Mouse (Mus musculus): Measurements from ENCODE around the gene Laptm4a. TPM values are rescaled to one million over a fixed set of nuclear protein-coding genes. Genes with fewer than 3 reads are reported as not detected.

Laptm4a gene
- total RNA-seq, 1 experiment: 238 TPM

GRCm38 (mm10) chr12:8878752-8879151 is 42.7 kb upstream of the Laptm4a start:
- TF ChIP-seq ZC3H11A (IDR thresholded peaks at IDR 0.05; ENCODE audit: borderline replicate concordance, low read depth, low read length): no peak
- no peak for TF ChIP-seq ZNF384 (IDR thresholded peaks at IDR 0.05; ENCODE audit: low read depth, low read length)
- no peak for TF ChIP-seq CHD2 (IDR thresholded peaks at IDR 0.05; ENCODE audit: low read depth, low read length)
- no peak for TF ChIP-seq HCFC1 (IDR thresholded peaks at IDR 0.05; ENCODE audit: borderline replicate concordance, insufficient read depth, low read length)
- no peak for TF ChIP-seq MAFK (IDR thresholded peaks at IDR 0.05; ENCODE audit: insufficient read depth, low read depth, low read length)
- Histone ChIP-seq H3K27ac (ENCODE audit: insufficient read depth, low read depth, low read length, poor library complexity, severe bottlenecking) (no peak overlapping the region), H3K9ac (ENCODE audit: insufficient read depth, low read depth, low read length, poor library complexity, severe bottlenecking) (no peak overlapping the region), H3K4me1 (ENCODE audit: control insufficient read depth in 2 of 2, insufficient read depth in 2 of 2, low read length in 2 of 2, poor library complexity in 1 of 2) (peaks cover 0 to 9% of the 10 kb centered on the region in 2 experiments; a peak in 1 of 4 replicates), H3K4me3 (ENCODE audit: insufficient read depth in 1 of 2, low read depth in 1 of 2, low read length in 2 of 2, poor library complexity in 1 of 2, severe bottlenecking in 1 of 2) (no peak overlapping the region), H3K36me3 (ENCODE audit: control insufficient read depth, insufficient read depth, low read length, poor library complexity, severe bottlenecking) (no peaks in the 10 kb centered on the region), H3K9me3 (ENCODE audit: control insufficient read depth, insufficient read depth, low read depth, low read length) (no peaks in the 10 kb centered on the region)
- no peak for DNase-seq (ENCODE audit: low read depth, low spot score)
- in situ Hi-C loops (cut with MboI; ENCODE audit: low sequenced_read_pairs in 2 of 2, unreplicated experiment in 2 of 2): no loop called here

GRCm38 (mm10) chr12:8879389-8879788 is 42.1 kb upstream of the Laptm4a start:
- no peak for DNase-seq (ENCODE audit: low read depth, low spot score)
- no peaks in the 10 kb centered on the region for H3K36me3 ChIP-seq (ENCODE audit: control insufficient read depth, insufficient read depth, low read length, poor library complexity, severe bottlenecking)
- H3K9ac ChIP-seq (ENCODE audit: insufficient read depth, low read depth, low read length, poor library complexity, severe bottlenecking): no peak overlapping the region
- H3K27ac ChIP-seq (ENCODE audit: insufficient read depth, low read depth, low read length, poor library complexity, severe bottlenecking): no peak overlapping the region
- in situ Hi-C loops (cut with MboI; ENCODE audit: low sequenced_read_pairs in 2 of 2, unreplicated experiment in 2 of 2): no loop called here
- H3K4me3 ChIP-seq (ENCODE audit: insufficient read depth in 1 of 2, low read depth in 1 of 2, low read length in 2 of 2, poor library complexity in 1 of 2, severe bottlenecking in 1 of 2): no peak overlapping the region
- H3K9me3 ChIP-seq (ENCODE audit: control insufficient read depth, insufficient read depth, low read depth, low read length): no peaks in the 10 kb centered on the region
- TF ChIP-seq ZNF384 (IDR thresholded peaks at IDR 0.05; ENCODE audit: low read depth, low read length) (no peak), CHD2 (IDR thresholded peaks at IDR 0.05; ENCODE audit: low read depth, low read length) (no peak), ZC3H11A (IDR thresholded peaks at IDR 0.05; ENCODE audit: borderline replicate concordance, low read depth, low read length) (no peak), HCFC1 (IDR thresholded peaks at IDR 0.05; ENCODE audit: borderline replicate concordance, insufficient read depth, low read length) (no peak), MAFK (IDR thresholded peaks at IDR 0.05; ENCODE audit: insufficient read depth, low read depth, low read length) (no peak)
- peaks cover under 1 to 10% of the 10 kb centered on the region in 2 experiments; a peak in 2 of 4 replicates for H3K4me1 ChIP-seq (ENCODE audit: control insufficient read depth in 2 of 2, insufficient read depth in 2 of 2, low read length in 2 of 2, poor library complexity in 1 of 2)

- in situ Hi-C loops (cut with MboI; ENCODE audit: low sequenced_read_pairs in 2 of 2, unreplicated experiment in 2 of 2): no loop called here
- TF ChIP-seq CHD2 (IDR thresholded peaks at IDR 0.05; ENCODE audit: low read depth, low read length) (no peak), MAFK (IDR thresholded peaks at IDR 0.05; ENCODE audit: insufficient read depth, low read depth, low read length) (no peak), ZNF384 (IDR thresholded peaks at IDR 0.05; ENCODE audit: low read depth, low read length) (no peak), HCFC1 (IDR thresholded peaks at IDR 0.05; ENCODE audit: borderline replicate concordance, insufficient read depth, low read length) (no peak), ZC3H11A (IDR thresholded peaks at IDR 0.05; ENCODE audit: borderline replicate concordance, low read depth, low read length) (no peak)
- no peak for DNase-seq (ENCODE audit: low read depth, low spot score)
- no peak overlapping the region for H3K27ac ChIP-seq (ENCODE audit: insufficient read depth, low read depth, low read length, poor library complexity, severe bottlenecking)
- no peaks in the 10 kb centered on the region for H3K36me3 ChIP-seq (ENCODE audit: control insufficient read depth, insufficient read depth, low read length, poor library complexity, severe bottlenecking)
- H3K4me1 ChIP-seq (ENCODE audit: control insufficient read depth in 2 of 2, insufficient read depth in 2 of 2, low read length in 2 of 2, poor library complexity in 1 of 2): peaks cover 4 to 16% of the 10 kb centered on the region in 2 experiments; a peak in 2 of 4 replicates
- no peaks in the 10 kb centered on the region for H3K9me3 ChIP-seq (ENCODE audit: control insufficient read depth, insufficient read depth, low read depth, low read length)
- no peak overlapping the region for H3K4me3 ChIP-seq (ENCODE audit: insufficient read depth in 1 of 2, low read depth in 1 of 2, low read length in 2 of 2, poor library complexity in 1 of 2, severe bottlenecking in 1 of 2)
- no peak overlapping the region for H3K9ac ChIP-seq (ENCODE audit: insufficient read depth, low read depth, low read length, poor library complexity, severe bottlenecking)
Measured at GRCm38 (mm10) chr12:8881736-8882135, 39.7 kb upstream of the Laptm4a start.

- H3K36me3 ChIP-seq (ENCODE audit: control insufficient read depth, insufficient read depth, low read length, poor library complexity, severe bottlenecking): no peaks in the 10 kb centered on the region
- in situ Hi-C loops (cut with MboI; ENCODE audit: low sequenced_read_pairs in 2 of 2, unreplicated experiment in 2 of 2): no loop called here
Measured at GRCm38 (mm10) chr12:8882376-8882775, 39.1 kb upstream of the Laptm4a start.

More at GRCm38 (mm10) chr12:8882376-8882775, 39.1 kb upstream of the Laptm4a start:
- Histone ChIP-seq H3K27ac (ENCODE audit: insufficient read depth, low read depth, low read length, poor library complexity, severe bottlenecking) (no peak overlapping the region), H3K4me3 (ENCODE audit: insufficient read depth in 1 of 2, low read depth in 1 of 2, low read length in 2 of 2, poor library complexity in 1 of 2, severe bottlenecking in 1 of 2) (no peak overlapping the region), H3K9ac (ENCODE audit: insufficient read depth, low read depth, low read length, poor library complexity, severe bottlenecking) (no peak overlapping the region), H3K4me1 (ENCODE audit: control insufficient read depth in 2 of 2, insufficient read depth in 2 of 2, low read length in 2 of 2, poor library complexity in 1 of 2) (peaks cover 4 to 13% of the 10 kb centered on the region in 2 experiments; a peak in 2 of 4 replicates), H3K9me3 (ENCODE audit: control insufficient read depth, insufficient read depth, low read depth, low read length) (no peaks in the 10 kb centered on the region)
- no peak for DNase-seq (ENCODE audit: low read depth, low spot score)
- TF ChIP-seq ZNF384 (IDR thresholded peaks at IDR 0.05; ENCODE audit: low read depth, low read length) (no peak), MAFK (IDR thresholded peaks at IDR 0.05; ENCODE audit: insufficient read depth, low read depth, low read length) (no peak), ZC3H11A (IDR thresholded peaks at IDR 0.05; ENCODE audit: borderline replicate concordance, low read depth, low read length) (no peak), HCFC1 (IDR thresholded peaks at IDR 0.05; ENCODE audit: borderline replicate concordance, insufficient read depth, low read length) (no peak), CHD2 (IDR thresholded peaks at IDR 0.05; ENCODE audit: low read depth, low read length) (no peak)
